Mouse (Mus musculus): ENCODE results near the gene Ebpl. TPM values are rescaled to one million over a fixed set of nuclear protein-coding genes. Genes with fewer than 3 reads are reported as not detected.

Gene Ebpl
- polyA plus RNA-seq, 1 experiment = 2.1 TPM

DNA sequence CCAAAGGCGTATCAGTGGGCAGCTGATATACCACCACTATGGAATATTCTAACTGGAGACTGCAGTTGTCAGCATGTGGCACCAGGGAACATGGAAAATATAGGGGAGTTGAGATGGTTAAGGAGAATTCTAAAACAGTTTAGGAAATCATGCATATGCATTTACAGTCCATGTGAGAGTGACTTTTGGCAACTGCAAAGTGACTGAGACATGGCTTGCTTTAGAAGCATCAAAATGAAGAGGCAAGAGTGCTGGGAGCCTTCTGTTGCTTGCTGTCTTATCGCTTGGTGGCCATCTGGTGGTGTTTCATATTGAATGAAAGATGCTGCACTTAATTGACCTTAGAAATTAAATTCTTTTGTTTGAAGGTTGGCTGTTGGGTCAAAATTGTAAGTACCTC is 7.1 kb upstream of the Ebpl start:
- Histone ChIP-seq H3K27me3 (ENCODE audit: control insufficient read depth, insufficient read depth, low read length) (no peaks in the 10 kb centered on the region), H3K4me1 (ENCODE audit: control insufficient read depth, insufficient read depth, insufficient read length, low read length) (peaks cover under 1% of the 10 kb centered on the region; the same call in 1 of the 2 replicates), H3K27ac (ENCODE audit: insufficient read depth, low read depth, low read length) (no peak overlapping the region), H3K4me3 (ENCODE audit: low read depth, low read length) (no peak overlapping the region), H3K36me3 (ENCODE audit: control insufficient read depth, insufficient read depth, low read length) (peaks cover 26% of the 10 kb centered on the region)
- TF ChIP-seq POLR2A (IDR thresholded peaks at IDR 0.05; ENCODE audit: low read depth, low read length) (no peak), CTCF (IDR thresholded peaks at IDR 0.05; ENCODE audit: extremely low read depth, insufficient read length, insufficient replicate concordance, low read depth, low read length) (no peak)
- WGBS = 93% methylated on average over 2 of the region's 2 CpGs

DNA sequence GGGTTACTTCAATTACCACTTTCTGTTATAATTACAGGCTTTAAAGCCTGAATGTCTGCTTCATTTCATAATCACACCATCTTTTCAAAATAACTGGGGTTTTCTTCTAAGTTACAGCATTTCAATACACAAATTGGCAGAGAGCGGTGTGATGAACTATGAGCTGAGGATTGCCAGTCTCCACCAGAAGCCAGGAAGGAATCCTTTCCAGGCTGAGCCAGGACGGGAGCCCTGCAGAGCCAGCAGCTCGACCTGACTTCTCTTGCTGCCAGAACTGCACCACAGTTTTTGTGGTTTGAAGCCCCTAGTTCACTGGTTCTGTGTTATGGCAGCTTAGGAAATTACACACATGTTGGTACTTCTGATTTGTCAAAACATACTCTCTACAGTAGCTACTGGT is 4.4 kb upstream of the Ebpl start:
- TF ChIP-seq CTCF (IDR thresholded peaks at IDR 0.05; ENCODE audit: extremely low read depth, insufficient read length, insufficient replicate concordance, low read depth, low read length) (no peak), POLR2A (IDR thresholded peaks at IDR 0.05; ENCODE audit: low read depth, low read length) (no peak)
- Histone ChIP-seq H3K27me3 (ENCODE audit: control insufficient read depth, insufficient read depth, low read length) (no peaks in the 10 kb centered on the region), H3K27ac (ENCODE audit: insufficient read depth, low read depth, low read length) (no peak overlapping the region), H3K36me3 (ENCODE audit: control insufficient read depth, insufficient read depth, low read length) (peaks cover 11% of the 10 kb centered on the region), H3K4me3 (ENCODE audit: low read depth, low read length) (no peak overlapping the region), H3K4me1 (ENCODE audit: control insufficient read depth, insufficient read depth, insufficient read length, low read length) (peaks cover 11% of the 10 kb centered on the region; the same call in 1 of the 2 replicates)
- 86% methylated on average over 3 of the region's 3 CpGs for WGBS

GRCm38 (mm10) chr14:61363734-61364133 is 3.5 kb upstream of the Ebpl start:
- H3K27me3 ChIP-seq (ENCODE audit: control insufficient read depth, insufficient read depth, low read length) = no peaks in the 10 kb centered on the region
- no peak overlapping the region for H3K4me3 ChIP-seq (ENCODE audit: low read depth, low read length)
- H3K4me1 ChIP-seq (ENCODE audit: control insufficient read depth, insufficient read depth, insufficient read length, low read length) = peaks cover 11% of the 10 kb centered on the region; the same call in 1 of the 2 replicates
- TF ChIP-seq CTCF (IDR thresholded peaks at IDR 0.05; ENCODE audit: extremely low read depth, insufficient read length, insufficient replicate concordance, low read depth, low read length) (no peak), POLR2A (IDR thresholded peaks at IDR 0.05; ENCODE audit: low read depth, low read length) (no peak)
- no peak overlapping the region for H3K27ac ChIP-seq (ENCODE audit: insufficient read depth, low read depth, low read length)
- WGBS = 93% methylated on average over 2 of the region's 2 CpGs
- peaks cover 8% of the 10 kb centered on the region for H3K36me3 ChIP-seq (ENCODE audit: control insufficient read depth, insufficient read depth, low read length)

DNA sequence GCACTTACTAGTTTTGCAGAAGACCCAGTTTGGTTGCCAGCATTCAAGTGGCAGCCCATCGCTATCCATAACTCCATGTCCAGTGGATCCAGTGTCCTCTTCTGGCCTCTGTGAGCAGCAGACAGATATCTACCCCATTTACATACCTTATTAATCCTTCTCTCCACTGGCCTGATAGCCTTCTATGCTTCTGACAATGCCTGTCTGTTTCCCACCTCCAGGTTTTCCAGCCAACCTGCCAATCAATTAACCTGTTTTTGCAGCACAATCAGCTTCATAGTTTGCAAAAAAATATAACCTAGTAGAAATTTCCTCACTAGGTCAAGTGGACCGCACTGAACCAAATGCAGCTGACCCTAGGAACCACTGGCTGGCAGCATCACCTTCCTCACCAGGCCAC is 2.0 kb upstream of the Ebpl start:
- TF ChIP-seq CTCF (IDR thresholded peaks at IDR 0.05; ENCODE audit: extremely low read depth, insufficient read length, insufficient replicate concordance, low read depth, low read length) (no peak), POLR2A (IDR thresholded peaks at IDR 0.05; ENCODE audit: low read depth, low read length) (no peak)
- Histone ChIP-seq H3K4me1 (ENCODE audit: control insufficient read depth, insufficient read depth, insufficient read length, low read length) (peaks cover 11% of the 10 kb centered on the region; the same call in 1 of the 2 replicates), H3K4me3 (ENCODE audit: low read depth, low read length) (no peak overlapping the region), H3K27ac (ENCODE audit: insufficient read depth, low read depth, low read length) (no peak overlapping the region), H3K36me3 (ENCODE audit: control insufficient read depth, insufficient read depth, low read length) (peaks cover 6% of the 10 kb centered on the region), H3K27me3 (ENCODE audit: control insufficient read depth, insufficient read depth, low read length) (no peaks in the 10 kb centered on the region)
- WGBS = 96% methylated on average over 2 of the region's 2 CpGs

- WGBS = 14% methylated on average over 3 of the region's 3 CpGs
- Histone ChIP-seq H3K4me3 (ENCODE audit: low read depth, low read length) (peak overlapping the region; percentile 2; the same call in 1 of the 2 replicates), H3K36me3 (ENCODE audit: control insufficient read depth, insufficient read depth, low read length) (no peaks in the 10 kb centered on the region), H3K4me1 (ENCODE audit: control insufficient read depth, insufficient read depth, insufficient read length, low read length) (peaks cover 11% of the 10 kb centered on the region; the same call in 1 of the 2 replicates), H3K27ac (ENCODE audit: insufficient read depth, low read depth, low read length) (peak overlapping the region; percentile 84), H3K27me3 (ENCODE audit: control insufficient read depth, insufficient read depth, low read length) (no peaks in the 10 kb centered on the region)
- TF ChIP-seq CTCF (IDR thresholded peaks at IDR 0.05; ENCODE audit: extremely low read depth, insufficient read length, insufficient replicate concordance, low read depth, low read length) (no peak), POLR2A (IDR thresholded peaks at IDR 0.05; ENCODE audit: low read depth, low read length) (no peak)
Measured at GRCm38 (mm10) chr14:61360981-61361511, 807 bp upstream of the Ebpl start.

DNA sequence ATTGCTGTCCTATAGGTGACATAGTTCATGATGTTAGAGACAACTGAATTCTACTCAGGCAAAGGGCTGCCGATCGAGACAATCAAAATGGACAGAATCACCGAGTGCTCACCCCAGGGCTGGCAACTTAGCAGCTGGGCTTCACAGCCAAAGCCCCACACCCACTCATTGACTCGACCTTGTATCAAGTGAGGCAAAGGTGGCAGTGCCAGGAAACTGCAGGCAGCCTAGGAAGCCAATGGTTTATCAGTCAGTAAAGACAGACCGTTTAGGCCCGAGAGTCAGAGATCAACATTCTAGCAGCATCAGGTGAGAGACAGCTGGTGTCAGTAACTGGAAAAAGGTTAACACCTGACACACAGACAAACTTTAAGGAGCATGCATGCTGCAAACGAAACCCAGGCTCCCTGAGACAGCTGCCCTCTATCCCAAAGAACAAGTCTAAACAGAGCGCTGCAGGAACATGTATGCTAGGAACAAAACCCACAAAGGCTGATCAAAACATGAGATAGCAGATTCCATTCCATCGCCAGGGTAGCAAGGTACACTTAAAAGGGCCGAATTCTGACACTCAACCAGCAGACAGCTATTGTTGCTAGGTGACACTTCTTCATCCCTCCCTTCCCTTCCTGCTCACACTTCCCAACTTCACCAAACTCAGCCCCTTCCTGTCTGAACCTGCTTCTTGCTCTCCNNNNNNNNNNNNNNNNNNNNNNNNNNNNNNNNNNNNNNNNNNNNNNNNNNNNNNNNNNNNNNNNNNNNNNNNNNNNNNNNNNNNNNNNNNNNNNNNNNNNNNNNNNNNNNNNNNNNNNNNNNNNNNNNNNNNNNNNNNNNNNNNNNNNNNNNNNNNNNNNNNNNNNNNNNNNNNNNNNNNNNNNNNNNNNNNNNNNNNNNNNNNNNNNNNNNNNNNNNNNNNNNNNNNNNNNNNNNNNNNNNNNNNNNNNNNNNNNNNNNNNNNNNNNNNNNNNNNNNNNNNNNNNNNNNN is 5.7 kb downstream of the Ebpl start:
- no peaks in the 10 kb centered on the region for H3K27me3 ChIP-seq (ENCODE audit: control insufficient read depth, insufficient read depth, low read length)
- TF ChIP-seq CTCF (IDR thresholded peaks at IDR 0.05; ENCODE audit: extremely low read depth, insufficient read length, insufficient replicate concordance, low read depth, low read length) (no peak), POLR2A (IDR thresholded peaks at IDR 0.05; ENCODE audit: low read depth, low read length) (no peak)
- no peak overlapping the region for H3K27ac ChIP-seq (ENCODE audit: insufficient read depth, low read depth, low read length)
- no peaks in the 10 kb centered on the region for H3K36me3 ChIP-seq (ENCODE audit: control insufficient read depth, insufficient read depth, low read length)
- WGBS = 76% methylated on average over 10 of the region's 10 CpGs
- no peaks in the 10 kb centered on the region for H3K4me1 ChIP-seq (ENCODE audit: control insufficient read depth, insufficient read depth, insufficient read length, low read length)
- H3K4me3 ChIP-seq (ENCODE audit: low read depth, low read length) = no peak overlapping the region

DNA sequence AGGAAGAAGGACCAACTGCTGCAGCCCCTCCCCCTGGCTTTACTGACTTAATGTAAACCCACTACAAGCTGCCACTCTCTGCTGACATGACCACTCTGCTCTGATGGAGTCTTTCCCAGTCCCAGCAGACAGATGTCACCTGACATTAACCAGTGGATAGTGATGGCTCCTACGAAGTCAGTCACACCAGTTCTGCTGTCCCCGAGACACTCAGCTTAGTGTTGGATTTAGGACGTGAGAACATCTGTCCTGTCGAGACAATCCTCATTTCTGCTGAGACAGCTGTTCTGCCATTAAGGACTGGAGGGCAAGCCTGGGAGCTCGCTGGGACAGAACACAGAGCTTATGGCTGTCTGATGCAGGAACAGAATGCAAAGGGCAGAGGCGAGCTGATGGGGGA is 9.4 kb downstream of the Ebpl start:
- Histone ChIP-seq H3K36me3 (ENCODE audit: control insufficient read depth, insufficient read depth, low read length) (no peaks in the 10 kb centered on the region), H3K4me3 (ENCODE audit: low read depth, low read length) (no peak overlapping the region), H3K4me1 (ENCODE audit: control insufficient read depth, insufficient read depth, insufficient read length, low read length) (no peaks in the 10 kb centered on the region), H3K27me3 (ENCODE audit: control insufficient read depth, insufficient read depth, low read length) (no peaks in the 10 kb centered on the region), H3K27ac (ENCODE audit: insufficient read depth, low read depth, low read length) (no peak overlapping the region)
- TF ChIP-seq CTCF (IDR thresholded peaks at IDR 0.05; ENCODE audit: extremely low read depth, insufficient read length, insufficient replicate concordance, low read depth, low read length) (no peak), POLR2A (IDR thresholded peaks at IDR 0.05; ENCODE audit: low read depth, low read length) (no peak)
- WGBS = 80% methylated on average over 6 of the region's 6 CpGs
